Mouse (Mus musculus): ENCODE results near the gene Myh7b.

Gene Myh7b

DNA sequence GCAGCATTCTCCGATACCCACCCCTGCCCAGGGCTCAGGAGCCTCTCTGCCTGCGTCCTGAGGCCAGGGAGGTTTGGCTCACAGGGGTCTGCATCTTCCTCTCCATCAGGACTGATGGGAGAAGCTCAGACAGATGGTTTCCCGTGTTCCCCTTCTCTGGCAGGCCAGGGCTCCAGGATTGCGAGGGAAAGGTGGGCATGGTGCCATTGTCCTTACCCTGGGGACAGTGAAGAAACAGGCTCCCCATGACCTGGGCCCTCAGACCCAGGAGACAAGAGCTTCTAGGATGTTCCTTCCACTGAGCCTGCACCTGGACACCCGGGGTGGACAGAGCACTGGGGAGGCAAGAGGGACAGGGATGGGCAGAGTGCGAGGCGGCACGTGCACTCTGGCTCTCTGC lies 23.6 kb downstream of the Myh7b start:
- no peak for DNase-seq (ENCODE audit: low spot score in 2 of 2)

GRCm38 (mm10) chr2:155635961-155636360 lies 24.9 kb downstream of the Myh7b start:
- no peak for DNase-seq (ENCODE audit: low spot score in 2 of 2)

DNA sequence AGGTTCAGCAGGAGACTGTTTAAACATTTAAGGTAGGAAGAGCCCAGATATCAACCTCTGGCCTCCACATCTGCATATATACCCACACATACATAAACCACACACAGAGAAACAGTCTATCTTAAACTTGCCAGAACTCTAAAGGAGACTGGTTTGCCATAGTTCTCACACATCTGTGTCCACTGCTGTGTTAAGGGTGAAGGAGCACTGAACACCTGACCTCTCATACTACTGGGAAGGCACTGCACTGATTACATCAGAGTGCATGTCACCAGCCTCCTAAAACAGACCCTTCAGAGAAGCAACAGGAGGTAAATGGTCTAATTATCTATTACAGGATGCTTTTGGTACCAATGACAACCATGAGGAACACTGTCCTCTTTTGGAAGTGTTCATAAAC lies 25.9 kb downstream of the Myh7b start:
- DNase-seq (ENCODE audit: low spot score in 2 of 2): no peak

DNA sequence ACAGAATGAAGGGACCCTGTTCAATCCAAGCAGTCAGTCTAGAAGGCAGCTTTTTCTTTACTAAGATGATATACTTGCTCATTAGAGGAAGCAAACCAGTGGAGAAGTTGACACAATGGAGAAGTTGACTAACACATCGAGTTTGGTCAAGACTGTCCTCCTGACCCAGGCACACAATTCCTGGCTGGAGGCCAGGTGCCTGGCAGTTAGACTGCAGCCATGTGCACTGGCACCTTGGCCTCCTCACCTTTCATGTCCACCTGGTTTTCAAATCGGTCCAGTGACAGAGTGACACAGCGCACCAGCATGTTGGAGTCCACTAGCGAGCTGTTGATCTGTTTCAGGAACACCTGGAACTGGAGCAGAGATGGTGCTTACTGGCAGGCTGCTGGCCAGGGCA lies 26.4 kb downstream of the Myh7b start:
- DNase-seq (ENCODE audit: low spot score in 2 of 2): no peak

- DNase-seq (ENCODE audit: low spot score in 2 of 2): no peak
These were observed 29.6 kb downstream of the Myh7b start for GRCm38 (mm10) chr2:155640656-155641055.

- no peak for DNase-seq (ENCODE audit: low spot score in 2 of 2)
These were observed 30.8 kb downstream of the Myh7b start for GRCm38 (mm10) chr2:155641540-155642472.

- no peak for DNase-seq (ENCODE audit: low spot score in 2 of 2)
These were observed 34.7 kb downstream of the Myh7b start for GRCm38 (mm10) chr2:155645746-155646145.

DNA sequence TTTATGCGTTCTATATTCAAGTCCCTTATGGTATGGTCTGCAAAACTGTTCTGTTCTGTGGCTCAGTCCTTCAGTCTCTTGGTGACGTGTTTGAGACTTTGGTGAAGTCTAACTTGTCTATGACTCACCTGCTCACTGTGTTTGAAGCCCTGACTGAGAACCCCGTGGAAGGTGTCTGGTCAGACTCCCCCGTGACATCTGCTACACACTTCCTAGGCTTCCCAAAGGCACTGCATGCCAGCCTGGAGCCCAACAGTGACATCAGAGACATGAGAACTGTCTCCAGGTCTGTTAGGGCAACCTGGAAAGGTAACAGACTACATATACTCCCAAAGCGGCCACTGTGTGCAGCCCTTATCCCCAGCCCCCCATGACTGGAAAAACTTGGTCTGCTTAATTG lies 41.6 kb downstream of the Myh7b start:
- DNase-seq (ENCODE audit: low spot score in 2 of 2): no peak

DNA sequence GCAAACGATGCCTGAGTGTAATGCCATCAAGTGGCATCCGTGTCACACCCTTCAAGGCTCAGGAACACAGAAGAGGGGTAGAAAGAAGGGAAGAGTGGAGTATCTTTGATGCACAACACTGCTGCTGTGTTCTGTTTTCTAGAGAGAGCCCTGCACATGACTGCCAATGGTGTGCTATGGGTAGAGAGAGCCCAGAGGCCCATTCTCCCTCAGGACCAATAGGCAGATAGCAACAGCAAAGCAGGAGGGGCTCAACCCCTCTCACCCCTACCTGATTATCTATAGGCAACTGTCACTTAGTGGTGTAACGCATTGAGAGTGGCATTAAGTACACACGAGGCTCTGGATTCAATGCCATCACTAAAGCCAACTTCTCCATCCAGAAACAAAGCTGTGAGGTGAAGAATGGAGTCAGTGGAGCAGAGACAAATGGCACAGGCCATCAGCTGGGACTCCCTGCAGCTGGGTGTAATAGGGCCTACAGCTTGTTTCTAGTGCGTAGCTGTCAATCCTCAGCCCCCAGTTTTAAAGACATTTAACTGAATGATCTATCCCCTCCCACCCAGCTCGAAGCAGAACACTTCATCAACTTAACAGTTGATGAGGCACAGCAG lies 44.9 kb downstream of the Myh7b start:
- DNase-seq (ENCODE audit: low spot score in 2 of 2): no peak

- DNase-seq (ENCODE audit: low spot score in 2 of 2): no peak
These were observed 51.4 kb downstream of the Myh7b start for GRCm38 (mm10) chr2:155662390-155662789.

DNA sequence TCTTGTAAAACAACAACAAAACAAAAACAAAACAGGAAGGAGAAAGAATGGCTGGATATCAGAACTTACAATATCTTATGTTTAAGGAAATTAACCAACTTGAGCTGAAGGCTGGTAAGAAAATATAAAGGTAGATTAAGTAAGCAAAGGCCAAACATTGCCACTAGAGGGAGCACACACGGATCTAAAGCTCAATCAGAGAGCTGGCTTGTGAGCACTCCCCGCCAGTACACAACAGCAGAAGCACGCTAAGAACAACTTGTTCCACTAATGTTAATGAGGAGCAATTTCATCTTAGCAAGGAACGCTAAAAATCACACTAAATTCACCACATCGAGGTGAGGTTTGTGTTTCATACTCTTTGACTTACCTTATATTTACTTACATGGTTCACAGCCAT lies 52.1 kb downstream of the Myh7b start:
- no peak for DNase-seq (ENCODE audit: low spot score in 2 of 2)

GRCm38 (mm10) chr2:155663910-155664460 lies 53.0 kb downstream of the Myh7b start:
- DNase-seq (ENCODE audit: low spot score in 2 of 2): no peak

DNA sequence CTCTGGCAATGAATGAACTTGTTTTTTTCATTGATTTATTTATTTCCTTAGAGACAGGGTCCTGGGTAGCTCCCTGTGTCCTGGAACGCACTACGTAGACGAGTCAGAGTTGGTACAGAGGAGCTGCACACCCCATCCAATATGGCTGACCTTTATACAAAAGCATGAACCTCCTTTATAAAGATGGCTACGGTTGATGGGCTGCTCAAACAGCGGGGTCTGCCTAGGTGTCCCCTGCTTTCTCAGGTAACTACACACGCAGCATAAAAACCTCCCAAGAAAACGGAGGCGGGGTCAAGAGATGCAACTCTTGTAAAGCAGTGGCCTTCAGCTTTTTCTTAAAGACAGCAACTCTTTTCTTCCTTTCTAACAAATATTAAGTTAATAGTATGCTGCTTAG lies 56.9 kb downstream of the Myh7b start:
- no peak for DNase-seq (ENCODE audit: low spot score in 2 of 2)

- DNase-seq (ENCODE audit: low spot score in 2 of 2): no peak
These were observed 57.4 kb downstream of the Myh7b start for GRCm38 (mm10) chr2:155668461-155668860.

DNA sequence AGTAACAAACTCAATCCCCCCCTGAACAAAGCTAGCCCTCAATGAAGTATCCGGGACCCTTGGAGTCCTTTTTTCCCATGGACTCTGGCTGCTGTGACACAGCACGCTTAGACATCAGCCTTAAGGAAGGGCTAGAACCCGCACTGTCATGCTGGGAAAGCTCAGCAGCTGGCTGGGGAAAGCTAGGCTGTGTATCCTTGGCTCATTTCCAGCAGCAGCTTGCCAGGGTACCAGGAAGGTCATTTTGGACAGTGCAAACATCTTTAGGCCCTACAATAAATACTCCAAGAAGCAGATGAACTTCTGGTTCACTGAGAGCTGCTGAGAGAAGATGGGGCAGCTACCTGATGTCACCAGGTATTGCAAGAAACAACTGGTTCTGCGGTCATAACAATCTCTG lies 60.2 kb downstream of the Myh7b start:
- no peak for DNase-seq (ENCODE audit: low spot score in 2 of 2)

DNA sequence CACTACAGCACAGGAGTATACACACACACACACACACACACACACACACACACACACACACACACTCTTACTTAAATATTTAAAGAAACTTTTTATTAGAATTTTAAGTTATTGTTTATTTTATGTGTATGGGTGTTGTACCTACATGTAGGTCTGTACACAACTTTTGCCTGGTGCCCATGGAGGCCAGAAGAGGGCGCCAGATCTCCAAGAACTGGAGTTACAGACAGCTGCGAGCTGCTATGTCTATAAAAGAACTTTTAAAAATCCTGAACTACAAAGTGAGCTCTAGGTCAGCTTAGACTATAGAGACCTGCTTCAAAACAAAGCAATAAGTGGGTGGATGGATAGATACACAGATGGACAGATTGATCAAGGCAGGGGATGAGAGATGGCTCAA lies 62.5 kb downstream of the Myh7b start:
- DNase-seq (ENCODE audit: low spot score in 2 of 2): peak in 1 of 2 experiments; percentile 71

DNA sequence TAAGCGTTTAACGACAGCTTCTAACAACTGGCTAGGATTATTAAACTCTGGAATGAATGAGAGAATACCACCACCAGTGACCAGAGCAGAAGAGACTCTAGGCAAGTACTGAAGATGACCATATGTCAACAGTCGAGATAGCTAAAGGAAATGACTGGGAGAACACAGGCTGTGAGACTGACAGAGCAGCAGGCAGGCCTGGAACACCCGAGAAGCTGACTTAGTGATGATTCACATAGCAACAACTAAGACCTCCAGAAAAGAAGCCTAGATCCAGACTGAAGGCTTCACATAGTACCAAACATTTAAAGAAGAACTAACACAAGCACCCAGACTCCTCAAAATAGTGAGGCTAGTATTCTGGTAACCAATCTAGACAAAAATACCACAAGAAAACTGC lies 64.1 kb downstream of the Myh7b start:
- DNase-seq (ENCODE audit: low spot score in 2 of 2): no peak

DNA sequence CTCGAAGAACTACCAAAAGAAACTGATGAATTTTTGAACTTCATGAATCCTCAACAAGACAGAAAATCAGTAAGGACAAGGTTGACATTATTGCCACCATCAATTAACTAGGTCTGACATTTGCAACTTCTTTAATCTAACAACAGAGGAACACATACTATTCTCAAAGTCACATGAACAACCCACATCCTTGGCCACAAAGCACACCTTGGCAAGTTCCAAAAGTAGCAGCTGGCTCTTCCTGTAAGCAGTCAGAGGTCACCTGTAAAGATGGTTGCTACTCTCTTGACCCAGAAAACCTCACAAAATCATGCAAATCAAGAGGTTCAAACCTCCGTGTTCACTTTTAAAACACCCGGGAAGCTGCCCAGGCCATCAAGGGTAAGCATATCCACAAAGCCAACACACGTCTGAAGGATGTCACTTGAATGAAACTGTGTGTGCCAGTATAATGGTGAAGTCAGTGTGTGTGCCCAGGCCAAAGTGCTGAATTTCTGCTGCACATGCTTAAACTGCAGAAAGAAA lies 68.6 kb downstream of the Myh7b start:
- no peak for DNase-seq (ENCODE audit: low spot score in 2 of 2)

GRCm38 (mm10) chr2:155680591-155680990 lies 69.6 kb downstream of the Myh7b start:
- DNase-seq (ENCODE audit: low spot score in 2 of 2): no peak

- DNase-seq (ENCODE audit: low spot score in 2 of 2): no peak
These were observed 70.2 kb downstream of the Myh7b start for GRCm38 (mm10) chr2:155681194-155681593.

DNA sequence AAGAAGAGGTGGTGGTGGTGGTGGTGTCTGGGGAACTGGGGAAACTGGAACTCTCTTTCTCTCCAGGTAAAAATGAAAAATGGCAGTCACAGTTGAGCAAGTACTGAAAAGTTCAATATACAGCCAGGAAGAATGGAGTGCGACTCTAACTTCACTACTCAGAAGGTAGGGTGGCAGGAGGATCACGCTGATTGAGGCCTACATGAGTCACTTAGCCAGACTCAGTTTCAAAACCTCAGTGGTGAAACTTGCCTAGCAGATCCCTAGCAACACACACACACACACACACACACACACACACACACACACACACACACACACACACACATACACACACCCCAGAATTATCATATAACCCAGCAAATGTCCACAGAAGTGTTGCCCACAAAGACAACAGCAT lies 70.9 kb downstream of the Myh7b start:
- DNase-seq (ENCODE audit: low spot score in 2 of 2): no peak

GRCm38 (mm10) chr2:155683137-155683536 lies 72.1 kb downstream of the Myh7b start:
- DNase-seq (ENCODE audit: low spot score in 2 of 2): no peak

GRCm38 (mm10) chr2:155683821-155684220 lies 72.8 kb downstream of the Myh7b start:
- no peak for DNase-seq (ENCODE audit: low spot score in 2 of 2)

All from urinary bladder, postnatal 4 days (tissue).